Mouse (Mus musculus): ENCODE results near the gene Chrna9.

- TF ChIP-seq CTCF (IDR thresholded peaks at IDR 0.05; ENCODE audit: borderline replicate concordance, insufficient read depth, low read length) (no peak), POLR2A (IDR thresholded peaks at IDR 0.05; ENCODE audit: low read depth, low read length) (no peak)
These were observed 66.5 kb downstream of the Chrna9 start for GRCm38 (mm10) chr5:66001232-66001631.

Measured in embryonic fibroblast, embryonic 13.5 days (primary cell).